Mouse (Mus musculus) liver, postnatal 0 days (tissue): ENCODE results near the gene Rpain.

ENCODE experiments used
- CTCF ChIP-seq: sonication (generic); IDR thresholded peaks from 2 replicates; pipeline ENCODE4 v1.5.1; 2016; ENCODE audit warnings: antibody characterized with exemption, low read depth
- EP300 ChIP-seq: IDR thresholded peaks from 2 replicates; pipeline ENCODE4 v1.6.1; 2016; ENCODE audit warnings: antibody characterized with exemption, low read depth, mild to moderate bottlenecking

DNA sequence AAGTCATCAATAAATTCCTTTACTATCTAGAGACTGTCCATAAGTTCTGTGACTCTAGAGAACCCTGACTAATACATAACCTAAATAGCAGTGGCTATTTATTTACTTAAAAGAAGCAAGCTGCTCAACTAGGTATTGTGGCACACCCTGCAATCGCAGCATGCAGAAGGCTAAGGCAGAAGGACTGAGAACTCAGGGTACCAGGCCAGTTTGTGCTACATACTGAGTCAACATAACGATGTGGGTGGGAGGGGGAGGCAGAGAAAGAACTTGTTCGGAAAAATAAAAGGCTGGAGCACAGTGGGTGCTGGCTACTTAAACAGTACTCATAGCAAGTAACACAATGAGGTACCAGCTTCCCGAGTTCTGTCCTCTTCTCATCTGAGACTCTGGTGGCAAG lies 31.2 kb downstream of the Rpain start:
- TF ChIP-seq CTCF (no peak), EP300 (no peak)
